Mouse (Mus musculus) limb, embryonic 10.5 days (tissue): ENCODE data around the gene Amot. TPM values are rescaled to one million over a fixed set of nuclear protein-coding genes. Genes with fewer than 3 reads are reported as not detected.

ENCODE experiments used
- DNase-seq: peaks from one replicate; pipeline ENCODE4 v3.0.0-alpha.2; 2017; ENCODE audit warnings: low spot score
- H3K27ac ChIP-seq: fragments of 300-500 bp; sonication (generic); 2 replicates; pipeline ENCODE4 v1.5.1; 2016; ENCODE audit warnings: mild to moderate bottlenecking
- H3K27me3 ChIP-seq: fragments of 300-500 bp; sonication (generic); 2 replicates; pipeline ENCODE4 v1.6.1; 2016; ENCODE audit warnings: low read depth, mild to moderate bottlenecking; ENCODE audit not compliant: poor library complexity, severe bottlenecking
- H3K36me3 ChIP-seq: fragments of 300-500 bp; sonication (generic); 2 replicates; pipeline ENCODE4 v1.6.1; 2016; ENCODE audit warnings: mild to moderate bottlenecking, moderate library complexity
- H3K4me1 ChIP-seq: fragments of 300-500 bp; sonication (generic); 2 replicates; pipeline ENCODE4 v1.6.1; 2016
- H3K4me3 ChIP-seq: fragments of 300-500 bp; sonication (generic); 2 replicates; pipeline ENCODE4 v1.5.1; 2016; ENCODE audit warnings: mild to moderate bottlenecking, moderate library complexity
- H3K9me3 ChIP-seq: fragments of 300-500 bp; sonication (generic); replicated peaks from 2 replicates; pipeline ENCODE4 v1.6.1; 2016; ENCODE audit warnings: mild to moderate bottlenecking
- WGBS: fragments of 180-500 bp; shearing (Covaris S2); methylation state at CpG from one replicate; pipeline ENCODE4 v1.1.7; 2016; 5-methylcytosine and 5-hydroxymethylcytosine counted together
- polyA plus RNA-seq: library from polyadenylated mRNA; unstranded; fragments of >200 nt; fragmentation: Nextera tagmentation; extraction: Ambion mirVana; gene quantifications from 2 replicates; pipeline ENCODE4 v1.2.1, GENCODE M21; 2016

Gene Amot
- polyA plus RNA-seq, 1 experiment from 2014 or later, result 68.8 TPM

DNA sequence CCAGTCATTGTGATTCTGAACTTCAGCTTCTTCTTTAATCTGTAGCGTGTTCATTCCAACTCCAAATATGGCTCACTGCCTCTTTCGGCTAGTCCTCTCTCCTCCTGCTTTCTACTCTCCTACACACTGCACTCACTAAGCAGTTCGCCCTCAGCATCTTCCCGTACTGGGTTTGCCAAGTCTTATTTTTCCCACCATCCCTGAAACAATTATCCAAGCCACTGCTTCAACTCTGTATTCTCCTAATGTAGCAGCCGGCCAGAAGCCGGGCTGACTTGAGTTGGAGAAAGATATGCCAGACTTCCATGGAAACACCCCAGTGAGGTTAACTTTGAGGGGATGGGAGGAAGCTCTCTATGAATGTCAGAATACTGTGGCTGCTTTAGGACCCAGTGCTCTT, 36.7 kb downstream of the Amot start:
- 92% methylated on average over 6 of the region's 6 CpGs for WGBS

DNA sequence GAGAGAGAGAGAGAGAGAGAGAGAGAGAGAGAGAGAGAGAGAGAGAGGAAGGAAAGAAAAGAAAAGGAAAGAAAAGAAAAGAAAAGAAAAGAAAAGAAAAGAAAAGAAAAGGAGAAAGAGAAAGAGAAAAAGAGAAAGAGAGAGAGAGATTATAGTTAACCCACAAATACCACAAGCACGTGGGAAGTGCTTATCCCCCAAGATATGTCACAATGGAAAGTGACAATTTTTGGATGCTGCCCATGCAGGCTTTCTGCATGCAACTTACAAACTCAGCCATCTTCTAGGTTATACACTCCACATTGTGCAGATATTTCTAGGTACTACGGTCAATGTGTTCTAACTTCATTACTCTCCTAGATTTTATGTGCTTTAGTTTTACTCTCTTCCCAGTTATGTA, 41.5 kb downstream of the Amot start:
- WGBS, result 93% methylated on average over 2 of the region's 2 CpGs
- H3K4me3 ChIP-seq, result no peak overlapping the region

More for the DNA sequence above, 36.7 kb downstream of the Amot start:
- H3K36me3 ChIP-seq, result peaks cover 72% of the 10 kb centered on the region
- H3K27me3 ChIP-seq, result peaks cover 81% of the 10 kb centered on the region
- DNase-seq, result no peak
- H3K4me3 ChIP-seq, result no peak overlapping the region
- H3K4me1 ChIP-seq, result no peaks in the 10 kb centered on the region
- no peaks in the 10 kb centered on the region for H3K9me3 ChIP-seq
- H3K27ac ChIP-seq, result no peak overlapping the region

DNA sequence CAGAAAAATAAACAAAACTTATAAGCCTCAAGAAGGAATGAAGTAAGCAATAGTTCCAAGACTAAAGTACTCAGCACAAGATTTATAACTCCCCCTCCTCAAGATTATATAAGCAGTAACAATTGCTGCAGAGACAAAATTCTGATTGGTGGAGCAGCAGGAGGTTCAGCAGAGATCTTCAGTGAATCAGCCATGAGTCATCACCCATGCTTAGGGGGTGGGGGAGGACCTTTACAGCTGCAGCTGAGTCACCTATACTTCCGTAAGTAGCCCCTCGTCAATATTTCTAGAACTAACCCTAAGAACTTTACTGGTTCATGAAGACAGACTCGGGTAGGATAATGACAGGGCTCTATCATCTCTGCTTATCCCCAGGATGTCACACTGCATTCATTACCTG, 43.6 kb downstream of the Amot start:
- H3K4me3 ChIP-seq, result no peak overlapping the region
- WGBS, result 82% methylated on average over 3 of the region's 3 CpGs
- no peaks in the 10 kb centered on the region for H3K9me3 ChIP-seq
- no peak overlapping the region for H3K27ac ChIP-seq
- peaks cover 76% of the 10 kb centered on the region for H3K27me3 ChIP-seq
- H3K36me3 ChIP-seq, result peaks cover 75% of the 10 kb centered on the region
- DNase-seq, result no peak
- H3K4me1 ChIP-seq, result no peaks in the 10 kb centered on the region

More for the DNA sequence above, 41.5 kb downstream of the Amot start:
- DNase-seq, result no peak
- Histone ChIP-seq H3K9me3 (no peaks in the 10 kb centered on the region), H3K36me3 (peaks cover 68% of the 10 kb centered on the region), H3K27ac (no peak overlapping the region), H3K4me1 (no peaks in the 10 kb centered on the region), H3K27me3 (peaks cover 74% of the 10 kb centered on the region)

DNA sequence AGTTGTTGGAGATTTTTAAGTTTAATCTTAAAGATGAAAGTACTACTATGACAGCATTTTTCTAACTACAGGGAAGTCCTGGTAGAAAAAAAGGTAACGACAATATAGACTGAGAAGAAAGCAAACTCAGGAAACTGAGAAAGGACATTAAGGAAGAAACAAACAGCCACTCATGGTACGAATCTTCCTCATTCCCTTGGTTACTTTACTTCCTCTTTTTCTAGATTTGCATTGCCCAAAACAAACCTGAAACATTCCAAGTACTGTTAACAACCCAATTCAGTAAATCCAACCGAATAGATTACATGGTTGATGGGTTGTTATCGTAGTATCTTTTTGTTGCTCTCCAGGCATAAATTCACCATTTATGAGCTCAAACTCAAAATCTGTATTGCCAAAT, 48.7 kb downstream of the Amot start:
- no peak overlapping the region for H3K27ac ChIP-seq

DNA sequence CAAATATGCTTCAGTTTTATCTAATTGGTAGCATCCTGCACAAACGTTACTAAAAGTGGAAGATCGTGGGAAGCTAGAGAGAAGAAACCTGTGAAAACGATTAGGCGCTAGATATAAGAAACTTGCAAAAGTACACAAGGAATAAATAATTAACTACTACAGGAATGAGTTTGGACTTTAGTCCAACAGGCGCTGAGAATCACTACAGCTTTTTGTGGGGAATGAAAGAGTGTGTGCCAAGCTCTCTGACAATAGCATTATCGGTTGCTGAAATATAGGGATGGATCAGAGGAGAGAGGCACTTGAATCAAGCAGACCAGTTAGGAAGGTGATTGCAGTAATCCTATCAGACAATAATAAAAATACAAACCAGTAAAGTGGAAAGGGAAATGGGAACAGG, 49.4 kb downstream of the Amot start:
- H3K36me3 ChIP-seq, result peaks cover 90% of the 10 kb centered on the region
- H3K4me1 ChIP-seq, result no peaks in the 10 kb centered on the region
- H3K27ac ChIP-seq, result no peak overlapping the region
- DNase-seq, result no peak
- H3K27me3 ChIP-seq, result peaks cover 67% of the 10 kb centered on the region
- H3K9me3 ChIP-seq, result no peaks in the 10 kb centered on the region
- no peak overlapping the region for H3K4me3 ChIP-seq
- WGBS, result 93% methylated on average over 6 of the region's 6 CpGs

More for the DNA sequence above, 48.7 kb downstream of the Amot start:
- 91% methylated on average over 4 of the region's 4 CpGs for WGBS
- Histone ChIP-seq H3K4me1 (no peaks in the 10 kb centered on the region), H3K4me3 (no peak overlapping the region), H3K36me3 (peaks cover 90% of the 10 kb centered on the region), H3K9me3 (no peaks in the 10 kb centered on the region), H3K27me3 (peaks cover 67% of the 10 kb centered on the region)
- DNase-seq, result no peak

DNA sequence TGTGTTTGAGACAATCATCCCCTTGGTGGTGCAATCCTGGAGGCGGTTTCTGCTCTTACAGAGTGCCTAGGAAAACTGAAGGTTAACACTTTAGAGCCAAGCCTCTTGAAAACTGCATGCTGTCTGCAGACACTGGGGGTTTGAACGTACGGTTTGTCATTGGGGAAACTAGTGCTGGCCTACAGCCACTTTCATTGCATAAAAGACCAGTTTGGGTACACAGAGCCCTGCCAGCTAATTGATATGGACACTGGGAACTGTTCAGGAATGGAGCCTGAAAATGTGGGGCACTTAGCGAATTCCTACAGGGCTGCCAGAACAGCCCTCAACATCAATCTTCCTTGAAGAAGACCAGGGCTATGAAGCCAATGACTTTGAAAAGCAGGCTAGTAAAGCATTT, 50.2 kb downstream of the Amot start:
- Histone ChIP-seq H3K4me3 (no peak overlapping the region), H3K9me3 (no peaks in the 10 kb centered on the region), H3K27ac (no peak overlapping the region), H3K27me3 (peaks cover 73% of the 10 kb centered on the region), H3K36me3 (peaks cover 92% of the 10 kb centered on the region), H3K4me1 (no peaks in the 10 kb centered on the region)
- no peak for DNase-seq
- WGBS, result 84% methylated on average over 4 of the region's 4 CpGs

DNA sequence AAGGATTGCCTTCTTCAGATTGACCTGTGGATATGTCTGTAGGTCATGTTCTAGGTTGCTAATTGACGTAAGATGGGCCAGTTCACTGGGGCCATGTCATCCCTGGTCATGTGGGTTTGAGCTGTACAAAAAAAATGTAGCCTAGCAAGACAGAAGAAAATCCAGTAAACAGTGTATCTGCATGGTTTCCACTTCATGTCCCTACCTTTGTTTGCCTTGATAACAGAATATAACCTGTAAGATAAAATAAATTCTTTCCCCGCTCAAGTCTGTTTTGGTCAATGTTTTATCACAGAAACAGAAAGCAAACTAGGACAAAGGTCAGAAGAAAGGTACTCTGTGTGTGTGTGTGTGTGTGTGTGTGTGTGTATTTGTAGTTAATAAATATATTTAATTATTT, 63.5 kb downstream of the Amot start:
- Histone ChIP-seq H3K27me3 (peaks cover 11% of the 10 kb centered on the region), H3K4me1 (no peaks in the 10 kb centered on the region), H3K9me3 (no peaks in the 10 kb centered on the region), H3K36me3 (peaks cover 5% of the 10 kb centered on the region; the same call in 1 of the 2 replicates), H3K4me3 (no peak overlapping the region), H3K27ac (no peak overlapping the region)
- DNase-seq, result no peak
- WGBS, result 96% methylated on average over 2 of the region's 2 CpGs

DNA sequence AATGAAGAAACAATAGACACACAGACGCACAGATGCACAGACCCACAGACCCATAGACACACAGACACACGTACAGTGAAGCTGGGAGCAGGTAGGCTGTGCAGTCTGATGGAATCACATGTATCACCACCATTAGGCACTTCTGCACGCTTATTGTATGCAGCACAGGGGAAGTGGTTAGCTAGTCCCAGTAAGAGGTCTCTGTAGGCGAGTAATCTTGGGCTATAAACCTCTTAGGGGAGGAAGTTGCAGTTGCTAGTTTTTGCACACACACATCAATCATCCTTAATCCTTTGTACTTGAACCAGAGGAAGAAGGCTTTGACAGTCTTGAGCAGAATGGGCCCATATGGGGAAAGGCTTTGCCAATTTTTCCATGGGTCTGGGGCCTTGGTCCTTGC, 71.3 kb downstream of the Amot start:
- Histone ChIP-seq H3K36me3 (no peaks in the 10 kb centered on the region), H3K27me3 (peaks cover 30% of the 10 kb centered on the region), H3K4me1 (no peaks in the 10 kb centered on the region), H3K9me3 (no peaks in the 10 kb centered on the region), H3K4me3 (no peak overlapping the region), H3K27ac (no peak overlapping the region)
- 75% methylated on average over 4 of the region's 4 CpGs for WGBS
- DNase-seq, result no peak

DNA sequence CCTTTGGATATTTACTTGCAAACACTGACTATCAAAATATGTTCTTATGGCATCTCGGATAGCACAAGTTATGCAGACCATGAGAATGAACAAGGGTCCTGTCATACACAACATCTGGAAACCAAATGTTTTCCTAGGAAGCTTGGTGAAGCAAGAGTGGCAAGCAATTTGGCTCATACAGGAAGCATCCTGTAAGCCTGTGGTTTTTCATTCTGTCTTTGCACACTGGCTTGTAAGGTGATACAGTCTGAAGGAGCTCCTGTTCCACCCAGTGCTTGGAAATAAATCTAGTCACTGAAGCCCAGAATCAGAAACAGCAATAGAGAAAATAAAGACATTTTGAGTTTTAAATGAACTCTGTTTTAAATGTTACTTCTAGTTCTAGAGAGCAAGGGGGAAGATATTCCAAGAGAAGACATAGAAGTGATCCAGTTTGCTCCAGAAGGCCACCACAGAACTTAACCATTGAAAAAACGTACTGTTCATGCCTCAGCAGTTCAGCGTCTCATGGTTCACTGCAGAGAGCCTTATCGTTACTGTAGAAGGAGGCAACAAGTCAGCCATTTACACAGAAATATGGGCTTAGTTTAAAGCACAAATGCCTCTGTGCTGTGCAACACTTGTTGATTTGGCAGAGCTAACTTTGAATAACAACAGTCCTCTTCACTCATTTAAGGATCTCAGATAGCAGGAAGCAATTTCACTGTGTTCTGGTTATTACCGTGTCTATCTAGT, 74.0 kb downstream of the Amot start:
- H3K9me3 ChIP-seq, result no peaks in the 10 kb centered on the region
- no peaks in the 10 kb centered on the region for H3K36me3 ChIP-seq
- H3K4me1 ChIP-seq, result no peaks in the 10 kb centered on the region
- H3K4me3 ChIP-seq, result no peak overlapping the region
- H3K27me3 ChIP-seq, result peaks cover 25% of the 10 kb centered on the region; the same call in 1 of the 2 replicates
- WGBS, result 76% methylated on average over 5 of the region's 5 CpGs
- H3K27ac ChIP-seq, result no peak overlapping the region
- DNase-seq, result no peak

DNA sequence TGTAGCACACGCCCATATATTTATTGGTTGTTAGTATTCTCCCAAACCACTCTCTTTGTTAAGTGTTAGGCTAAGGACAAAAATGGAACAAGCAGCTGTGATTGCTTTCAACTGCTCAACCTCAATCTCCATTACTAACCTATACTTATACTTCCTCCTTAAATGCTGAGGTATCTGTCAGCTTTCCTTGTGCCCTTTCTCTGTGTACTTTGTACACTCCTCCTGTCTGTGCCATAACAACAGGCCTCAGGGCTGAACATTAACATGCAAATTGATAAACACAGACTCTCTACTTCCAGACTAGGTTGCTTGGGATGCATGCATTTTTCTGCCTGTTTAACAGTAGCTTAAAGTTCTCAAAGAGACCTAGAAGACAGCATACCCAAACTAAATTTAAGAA, 76.2 kb downstream of the Amot start:
- WGBS, result 83% methylated on average over 1 of the region's 1 CpGs
- H3K4me3 ChIP-seq, result no peak overlapping the region
- H3K4me1 ChIP-seq, result no peaks in the 10 kb centered on the region
- H3K27ac ChIP-seq, result no peak overlapping the region
- no peaks in the 10 kb centered on the region for H3K9me3 ChIP-seq
- H3K36me3 ChIP-seq, result no peaks in the 10 kb centered on the region
- no peak for DNase-seq
- peaks cover 24% of the 10 kb centered on the region for H3K27me3 ChIP-seq

DNA sequence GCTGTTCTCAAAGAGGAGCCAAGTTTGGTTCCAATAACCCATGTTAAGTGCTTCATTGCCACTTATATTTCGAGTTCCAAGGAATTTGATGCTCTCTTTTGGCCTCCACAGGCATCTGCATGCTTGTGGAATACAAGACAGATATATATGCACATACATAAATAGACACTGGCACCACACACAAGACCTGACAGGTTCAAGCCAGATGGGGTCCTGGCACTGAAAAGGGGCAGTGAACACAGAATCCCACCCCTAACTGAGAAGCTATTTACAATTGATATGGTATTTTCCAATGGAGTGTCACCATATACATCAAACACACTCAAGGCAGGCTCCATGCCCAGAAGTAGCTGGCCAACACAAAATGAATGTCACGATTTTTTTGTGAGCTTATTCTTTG, 81.0 kb downstream of the Amot start:
- H3K27ac ChIP-seq, result no peak overlapping the region
- H3K4me3 ChIP-seq, result no peak overlapping the region
- 69% methylated on average over 2 of the region's 2 CpGs for WGBS
- no peaks in the 10 kb centered on the region for H3K4me1 ChIP-seq
- no peak for DNase-seq
- H3K36me3 ChIP-seq, result no peaks in the 10 kb centered on the region
- H3K27me3 ChIP-seq, result peaks cover 11% of the 10 kb centered on the region
- H3K9me3 ChIP-seq, result no peaks in the 10 kb centered on the region

DNA sequence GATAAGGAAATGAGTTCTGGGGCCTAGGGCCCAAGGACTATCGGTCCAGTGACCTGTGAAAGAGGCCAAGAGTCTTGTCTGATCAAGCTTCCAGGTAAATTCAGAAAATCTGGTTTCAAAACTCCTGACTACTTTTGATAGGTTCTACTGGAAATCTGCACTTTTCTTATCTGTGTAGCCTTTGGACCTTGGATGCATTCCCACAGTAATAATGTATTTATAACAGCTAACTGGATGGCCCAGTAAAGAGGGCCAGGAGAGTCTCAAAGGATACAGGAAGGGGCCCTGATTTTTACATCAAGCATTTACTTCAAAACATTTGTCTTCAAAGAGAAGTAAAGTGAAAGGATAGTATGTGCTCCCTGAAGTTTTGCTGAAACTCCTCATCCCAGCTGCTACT, 90.7 kb downstream of the Amot start:
- 76% methylated on average over 1 of the region's 1 CpGs for WGBS
- H3K27me3 ChIP-seq, result peaks cover 60% of the 10 kb centered on the region
- H3K36me3 ChIP-seq, result no peaks in the 10 kb centered on the region
- no peak overlapping the region for H3K27ac ChIP-seq
- no peak for DNase-seq
- no peaks in the 10 kb centered on the region for H3K4me1 ChIP-seq
- no peaks in the 10 kb centered on the region for H3K9me3 ChIP-seq
- no peak overlapping the region for H3K4me3 ChIP-seq

DNA sequence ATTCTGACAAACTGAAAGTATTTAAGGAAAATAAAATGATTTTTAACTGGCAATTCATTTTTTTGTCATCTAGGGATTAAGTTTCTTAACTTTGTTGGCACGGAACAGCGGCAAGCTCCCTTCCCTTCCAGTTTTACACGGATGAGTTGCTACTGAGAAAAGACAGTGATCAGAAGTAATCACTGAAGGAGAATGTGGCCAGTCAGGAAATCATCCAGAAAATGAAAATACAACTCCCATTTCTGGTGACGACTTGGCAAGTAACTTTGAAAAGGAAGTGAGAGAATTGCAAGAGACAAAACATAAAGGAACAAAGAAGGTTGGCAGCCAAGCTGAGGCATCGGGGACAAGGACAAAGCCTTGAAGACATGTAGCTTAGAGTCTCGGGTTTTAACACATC, 93.6 kb downstream of the Amot start:
- H3K36me3 ChIP-seq, result no peaks in the 10 kb centered on the region
- DNase-seq, result no peak
- H3K27ac ChIP-seq, result no peak overlapping the region
- peaks cover 62% of the 10 kb centered on the region for H3K27me3 ChIP-seq
- no peaks in the 10 kb centered on the region for H3K9me3 ChIP-seq
- no peak overlapping the region for H3K4me3 ChIP-seq
- no peaks in the 10 kb centered on the region for H3K4me1 ChIP-seq
- 75% methylated on average over 6 of the region's 6 CpGs for WGBS

DNA sequence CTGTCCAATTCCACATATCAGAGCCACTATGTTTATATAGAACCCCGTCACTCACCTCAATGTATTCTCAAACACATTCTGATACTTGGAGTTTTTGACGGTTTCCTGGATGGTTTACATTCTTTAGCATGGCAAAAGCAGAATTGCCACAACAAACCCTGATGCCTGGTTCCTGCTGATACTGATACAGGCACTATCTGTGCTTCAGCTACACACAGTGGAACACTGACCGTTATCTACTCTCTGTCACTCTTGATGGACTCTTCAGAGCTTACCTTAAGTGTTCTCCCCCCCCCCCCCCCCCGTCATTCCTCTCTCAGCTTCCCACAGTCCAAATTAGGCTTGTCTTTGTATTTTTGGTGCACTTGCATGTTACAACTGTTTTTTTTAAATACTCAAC, 98.9 kb downstream of the Amot start:
- Histone ChIP-seq H3K4me1 (no peaks in the 10 kb centered on the region), H3K4me3 (no peak overlapping the region), H3K36me3 (no peaks in the 10 kb centered on the region), H3K27ac (no peak overlapping the region), H3K9me3 (no peaks in the 10 kb centered on the region), H3K27me3 (peaks cover 80% of the 10 kb centered on the region)
- 71% methylated on average over 4 of the region's 4 CpGs for WGBS
- DNase-seq, result no peak
